Mouse (Mus musculus): ENCODE measurements around the gene Gria2.

The Gria2 gene

DNA sequence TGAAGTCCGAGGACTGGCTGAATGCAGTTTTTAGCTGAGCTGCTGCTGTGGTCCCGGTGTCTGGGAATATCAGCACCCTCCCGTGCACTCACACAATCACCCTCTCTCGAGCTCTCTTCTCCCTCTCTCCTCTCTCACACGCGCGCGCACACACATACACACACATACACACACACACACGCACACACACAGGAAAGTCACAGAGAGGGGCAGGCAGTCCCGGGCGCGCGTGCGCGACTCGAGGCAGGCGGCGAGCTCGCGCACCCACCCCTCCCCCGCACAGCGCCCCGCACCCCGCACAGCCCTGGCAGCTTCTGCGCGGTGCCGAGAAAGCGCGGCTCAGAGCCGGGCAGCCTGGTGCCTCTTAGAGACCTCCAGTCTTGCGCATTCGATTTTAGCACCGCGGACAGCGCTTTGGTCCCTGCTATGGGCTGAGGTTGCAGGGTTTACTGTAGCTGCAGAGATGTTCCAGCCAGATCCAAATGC, at the start of gene Gria2:
Gria2 (minus strand) TSS at position 240 of the 486 bp plus-strand sequence.
- DNase-seq (ENCODE audit: low spot score) = no peak

DNA sequence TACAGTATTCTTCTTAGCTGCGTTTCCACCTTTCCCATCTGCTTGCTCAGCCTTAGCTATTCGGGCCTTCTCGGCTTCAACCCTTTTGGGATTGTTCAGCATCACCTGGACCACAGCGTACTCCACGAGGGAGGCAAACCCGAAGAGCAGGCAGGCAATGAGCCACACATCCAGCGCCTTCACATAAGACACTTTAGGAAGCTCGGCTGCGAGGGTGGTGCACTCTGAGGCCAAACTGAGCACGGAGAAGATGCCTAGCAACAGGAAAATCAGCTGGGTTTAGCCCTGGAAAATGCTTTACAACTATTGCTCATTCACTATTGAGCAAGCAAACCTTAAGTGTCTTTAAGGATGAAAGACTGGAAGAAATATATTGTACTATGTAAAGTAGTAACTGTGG, 48.3 kb upstream of the Gria2 start:
- DNase-seq (ENCODE audit: low spot score) = no peak

DNA sequence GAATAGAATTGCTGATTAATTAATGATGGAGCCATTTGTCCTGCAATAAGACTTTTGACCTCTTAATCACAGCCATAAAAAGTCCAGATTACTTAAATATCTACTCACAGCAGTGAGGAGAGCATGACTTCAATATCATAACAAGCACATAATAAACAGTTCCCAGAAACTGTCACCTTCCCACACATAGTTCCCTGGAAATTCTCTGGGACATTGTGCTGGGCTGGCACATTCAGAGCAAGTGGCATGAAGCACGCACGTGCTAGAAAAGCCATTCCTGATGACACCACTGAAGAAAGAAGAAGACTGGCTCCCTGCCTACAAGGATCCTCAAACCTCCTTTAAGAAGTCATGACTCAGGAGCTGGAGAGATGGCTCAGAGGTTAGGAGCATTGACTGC, 43.0 kb upstream of the Gria2 start:
- no peak for DNase-seq (ENCODE audit: low spot score)

DNA sequence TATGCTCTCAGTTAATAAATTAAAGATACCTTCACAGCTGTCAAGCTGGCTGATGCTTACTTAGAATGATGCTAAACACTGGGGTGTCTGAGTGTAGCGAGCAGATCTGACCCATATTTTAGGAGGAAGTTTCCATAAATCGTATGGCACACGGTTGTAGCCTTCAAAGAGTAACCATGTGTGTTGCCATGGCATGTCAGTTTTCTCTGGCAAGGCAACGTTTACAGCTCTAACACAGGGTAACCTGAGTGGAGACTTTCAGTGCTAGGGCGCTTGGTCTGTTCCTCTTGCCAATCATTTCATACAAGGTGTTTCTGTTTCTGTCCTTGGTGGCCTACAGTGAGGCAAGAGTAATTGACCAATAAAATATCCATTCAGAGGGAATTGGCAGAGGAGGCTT, 37.2 kb upstream of the Gria2 start:
- no peak for DNase-seq (ENCODE audit: low spot score)

DNA sequence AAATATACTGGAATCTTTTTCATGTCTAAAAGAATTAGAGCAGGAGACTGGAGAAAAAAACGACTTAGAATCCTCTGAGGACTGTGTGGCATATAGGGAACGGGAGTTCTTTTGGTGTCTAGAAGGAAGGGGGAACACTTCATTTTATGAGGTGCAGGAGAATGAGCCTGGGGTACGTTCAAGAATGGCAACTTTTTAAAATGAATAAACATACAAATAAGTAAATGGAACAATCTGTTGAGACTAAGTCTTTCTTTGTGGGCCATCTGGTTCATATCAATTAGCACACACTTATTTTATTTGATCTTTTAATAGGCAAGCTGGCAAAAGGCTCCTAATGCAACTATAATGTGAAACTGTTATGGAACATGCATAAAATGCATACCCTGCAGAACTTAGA, 34.9 kb upstream of the Gria2 start:
- DNase-seq (ENCODE audit: low spot score) = no peak

DNA sequence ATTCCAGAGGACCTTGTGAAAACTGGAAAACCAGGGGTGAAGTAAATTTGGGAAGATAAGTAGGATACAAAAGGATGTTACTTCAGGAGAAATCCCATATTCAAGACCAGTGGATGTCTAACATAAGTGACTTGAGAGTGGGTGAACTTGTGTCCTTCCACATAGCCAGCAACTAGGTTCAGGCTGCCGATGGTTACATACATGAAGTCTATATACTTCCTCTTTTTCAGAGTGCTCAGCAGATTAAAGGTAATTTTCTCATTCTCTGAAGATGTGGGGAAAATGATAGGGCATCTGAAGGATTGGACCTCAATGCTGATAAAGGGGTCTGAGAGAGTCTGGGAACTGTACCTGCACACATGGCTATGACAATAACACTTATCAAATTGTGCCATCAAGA, 21.3 kb upstream of the Gria2 start:
- no peak for DNase-seq (ENCODE audit: low spot score)

DNA sequence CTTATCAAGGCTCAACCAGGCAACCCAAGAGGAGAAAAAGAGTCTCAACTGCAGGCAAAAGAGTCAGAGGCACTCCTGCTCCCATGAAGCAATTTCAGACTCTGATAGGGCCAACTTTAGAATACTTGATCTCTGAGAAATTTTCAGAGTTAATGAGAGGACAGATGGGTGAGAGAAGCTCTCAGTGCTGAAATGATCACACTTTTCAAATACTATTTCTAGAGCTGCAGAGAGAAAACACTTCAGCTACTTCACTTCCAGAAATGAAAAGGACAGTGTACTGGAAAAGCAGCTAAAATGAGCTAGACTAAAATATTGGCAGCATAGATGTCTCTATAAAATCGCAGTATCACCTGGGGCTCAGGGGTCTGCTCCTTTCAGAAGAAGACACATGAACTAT, 16.0 kb upstream of the Gria2 start:
- no peak for DNase-seq (ENCODE audit: low spot score)

DNA sequence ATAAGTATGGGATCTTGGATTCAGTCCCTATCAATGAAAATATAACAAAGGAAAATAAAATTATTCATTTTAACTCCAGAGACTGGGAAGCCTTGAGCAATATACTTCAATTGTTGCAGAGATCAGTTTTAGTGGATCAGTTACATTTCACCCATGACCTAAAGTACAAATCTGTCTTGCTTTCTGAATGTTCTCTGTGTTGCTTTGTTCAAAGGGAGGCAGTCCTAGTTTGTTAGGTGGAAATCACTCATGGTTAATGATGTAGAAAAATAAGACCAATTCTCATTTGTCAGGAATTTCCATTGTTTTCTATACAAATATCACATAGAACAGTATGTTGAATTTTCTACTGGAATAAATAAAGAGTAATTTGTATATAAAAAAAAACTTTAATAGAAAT, 11.1 kb upstream of the Gria2 start:
- DNase-seq (ENCODE audit: low spot score) = no peak

DNA sequence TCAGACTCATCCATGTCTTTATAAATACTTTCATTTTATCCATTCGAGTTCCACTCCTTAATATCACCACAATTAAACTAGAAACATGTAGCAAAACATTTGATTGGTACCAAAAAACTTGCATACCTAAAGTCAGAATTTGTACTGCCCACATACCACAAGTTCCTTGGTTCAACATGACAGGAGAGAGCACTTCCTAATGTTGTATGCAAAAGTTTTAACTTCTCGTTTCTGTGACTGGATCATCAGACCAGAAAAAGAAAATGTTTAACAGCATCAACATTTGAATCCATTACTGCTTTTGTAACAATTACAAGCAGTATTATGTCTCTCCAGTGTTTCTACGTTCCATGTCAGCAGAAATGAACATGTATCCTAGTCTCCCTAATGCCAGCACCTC, 9.6 kb upstream of the Gria2 start:
- no peak for DNase-seq (ENCODE audit: low spot score)

DNA sequence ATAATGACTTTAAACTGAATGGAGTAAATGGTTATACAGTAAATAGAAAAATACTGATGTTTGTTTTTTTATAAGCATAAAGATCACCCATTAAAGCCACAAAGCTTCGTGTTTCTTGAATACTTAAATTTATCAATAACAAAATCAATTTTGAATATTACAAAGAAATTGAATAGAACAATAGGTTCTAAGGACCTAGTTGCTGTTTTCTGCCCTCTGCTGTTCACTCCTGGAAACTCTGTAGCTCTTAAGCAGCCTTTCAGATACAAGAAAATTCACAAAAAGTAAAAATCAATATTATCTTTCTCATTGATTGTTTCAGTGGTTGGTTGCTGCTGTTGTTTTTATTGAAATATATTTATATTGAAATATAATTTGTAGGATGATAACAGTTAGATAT, 2.7 kb upstream of the Gria2 start:
- DNase-seq (ENCODE audit: low spot score) = no peak

DNA sequence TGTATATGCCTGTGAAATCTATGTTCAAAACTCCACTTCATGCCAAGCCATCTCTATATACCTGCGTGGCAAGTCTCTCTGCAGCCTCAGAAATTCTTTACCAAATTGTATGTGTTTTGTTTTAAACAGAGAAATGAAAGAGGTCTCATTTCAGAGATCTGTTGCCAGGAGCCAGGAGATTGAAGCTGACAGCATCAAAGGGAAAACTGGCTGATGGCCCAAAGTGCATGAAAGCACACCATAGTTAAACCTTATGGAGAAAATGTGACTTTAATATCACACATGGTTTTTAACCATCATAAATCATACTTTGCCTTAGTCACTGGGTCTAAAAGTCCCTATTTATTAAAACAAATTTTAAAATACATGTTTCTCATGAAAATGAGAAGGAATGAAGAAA, 1.2 kb upstream of the Gria2 start:
- DNase-seq (ENCODE audit: low spot score) = no peak

DNA sequence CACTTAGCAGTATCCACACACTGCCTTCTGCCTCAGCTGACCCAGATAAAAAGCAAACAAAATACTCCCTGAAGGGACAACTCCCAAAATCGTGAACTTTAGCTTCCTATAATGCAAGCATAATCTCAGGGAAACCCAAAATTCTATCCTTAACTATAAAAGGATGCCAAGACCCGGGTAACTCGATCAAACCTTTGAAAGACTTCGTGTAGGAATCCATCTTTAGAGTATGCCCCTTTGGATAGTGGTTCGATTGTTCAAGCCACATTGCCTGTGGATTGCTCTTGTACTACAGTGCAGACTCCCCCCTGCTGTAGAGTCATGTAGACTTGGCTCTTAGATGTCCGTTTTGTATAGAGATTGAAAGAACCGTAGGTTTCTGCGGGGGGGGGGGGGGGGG, 576 bp upstream of the Gria2 start:
- no peak for DNase-seq (ENCODE audit: low spot score)

DNA sequence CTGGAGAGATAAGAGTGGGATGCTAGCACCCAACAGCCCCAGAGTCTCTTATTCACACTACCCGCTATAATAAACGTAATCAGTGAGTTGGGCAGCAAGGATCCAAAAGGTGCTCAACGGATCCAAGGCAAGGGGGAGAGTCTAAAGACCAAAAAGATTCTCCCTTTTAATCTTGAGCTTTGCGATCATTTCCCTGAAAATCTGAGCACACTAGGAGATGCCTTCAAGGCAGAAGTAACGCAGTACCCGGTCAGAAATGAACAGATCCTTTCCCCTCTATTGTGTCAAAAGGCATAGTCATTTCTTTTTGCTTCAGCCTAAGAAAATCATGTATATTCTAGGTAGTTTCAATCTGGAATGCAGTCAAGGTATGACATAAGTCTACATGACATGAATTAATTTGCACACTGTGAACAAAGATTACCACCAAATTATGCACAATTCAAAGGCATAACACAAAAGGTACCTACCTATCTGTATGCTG, 766 bp downstream of the Gria2 start:
- DNase-seq (ENCODE audit: low spot score) = no peak

DNA sequence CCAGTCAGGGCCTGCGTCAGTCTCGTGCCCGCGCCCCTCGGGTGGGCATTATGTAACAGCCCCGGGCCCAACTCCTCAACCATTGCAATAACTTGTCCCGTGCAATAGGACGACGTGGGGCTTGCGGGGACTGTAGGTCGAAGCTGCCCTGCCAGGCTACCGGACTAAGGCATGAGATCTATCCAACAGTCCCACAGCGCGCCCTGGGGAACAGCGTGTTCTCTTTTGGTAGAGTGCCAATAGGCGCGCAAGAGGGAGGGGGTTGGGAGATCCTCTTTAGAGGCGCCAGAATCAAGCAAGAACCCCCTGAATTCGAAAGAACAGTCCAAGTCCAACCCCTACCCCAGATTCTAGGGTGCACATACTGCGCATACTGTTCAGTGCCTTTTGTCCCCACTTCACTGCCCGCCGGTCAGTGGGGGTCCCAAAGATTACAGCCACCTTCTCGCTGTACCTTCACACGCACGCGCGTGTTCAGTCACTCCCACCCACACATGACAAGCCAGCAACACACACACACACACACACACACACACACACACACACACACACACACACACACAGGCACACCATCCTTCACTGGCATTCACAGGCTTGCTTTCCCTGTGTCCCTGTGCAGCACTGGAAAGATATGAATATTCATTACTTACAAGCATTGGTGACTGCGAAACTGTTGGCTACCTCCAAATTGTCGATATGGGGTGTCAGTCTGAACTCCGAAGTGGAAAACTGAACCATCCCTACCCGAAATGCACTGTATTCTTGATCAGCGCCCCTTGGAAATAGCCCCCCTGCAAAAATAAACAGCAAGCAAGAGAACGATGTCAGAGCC, 1.4 kb downstream of the Gria2 start:
- DNase-seq (ENCODE audit: low spot score) = no peak

DNA sequence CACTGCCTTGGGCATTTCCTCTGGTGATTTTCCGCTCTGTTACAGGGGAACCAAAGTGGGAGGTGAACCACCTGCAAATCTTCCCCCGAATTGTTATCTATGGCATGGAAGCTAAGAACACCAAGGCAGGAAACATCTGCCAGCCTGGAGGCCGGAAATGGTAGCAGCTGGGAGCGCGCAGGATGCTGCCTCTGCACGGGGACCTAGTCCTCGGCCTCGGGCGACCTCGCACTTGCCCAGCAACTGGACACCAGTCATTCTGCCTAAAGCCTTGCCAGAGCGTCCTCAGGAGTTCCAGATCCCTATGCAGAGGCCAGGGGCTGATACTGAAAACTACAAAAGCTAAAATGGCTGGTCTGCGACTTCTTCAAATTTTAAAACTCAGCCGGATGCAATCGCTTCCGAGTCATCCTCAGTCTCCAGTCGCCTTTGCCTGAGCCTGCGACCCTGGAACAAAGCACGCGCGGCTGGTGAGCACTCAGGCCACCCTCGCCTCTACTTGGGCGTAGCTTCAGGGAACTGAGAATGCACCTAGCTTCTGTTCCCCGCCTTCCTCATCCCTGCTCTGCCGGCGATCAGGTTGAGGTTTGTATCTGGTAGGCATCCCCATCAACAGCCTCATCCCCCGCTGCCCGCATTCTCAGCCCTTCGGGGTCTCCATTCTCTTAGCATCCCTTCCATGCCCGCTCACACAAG, 2.2 kb downstream of the Gria2 start:
- DNase-seq (ENCODE audit: low spot score) = no peak

DNA sequence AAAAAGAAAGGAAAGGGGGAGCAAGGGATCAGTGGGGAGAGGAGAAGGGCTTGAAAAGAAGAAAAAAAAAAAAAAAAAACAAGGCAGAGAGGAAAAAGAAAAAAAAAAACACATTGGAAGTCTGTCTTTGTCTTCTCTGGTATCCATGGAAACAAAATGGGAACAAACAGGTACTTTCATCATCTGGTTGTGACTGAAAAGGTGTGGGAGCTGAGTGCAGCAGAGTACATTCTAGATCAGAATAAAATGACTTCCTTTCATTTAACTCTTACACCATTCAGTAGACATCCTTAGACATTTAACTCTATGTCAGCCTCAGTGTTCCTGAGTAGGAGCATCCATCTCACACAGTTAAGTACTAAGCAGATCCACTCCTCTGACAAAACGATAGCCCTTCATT, 4.7 kb downstream of the Gria2 start:
- DNase-seq (ENCODE audit: low spot score) = no peak

DNA sequence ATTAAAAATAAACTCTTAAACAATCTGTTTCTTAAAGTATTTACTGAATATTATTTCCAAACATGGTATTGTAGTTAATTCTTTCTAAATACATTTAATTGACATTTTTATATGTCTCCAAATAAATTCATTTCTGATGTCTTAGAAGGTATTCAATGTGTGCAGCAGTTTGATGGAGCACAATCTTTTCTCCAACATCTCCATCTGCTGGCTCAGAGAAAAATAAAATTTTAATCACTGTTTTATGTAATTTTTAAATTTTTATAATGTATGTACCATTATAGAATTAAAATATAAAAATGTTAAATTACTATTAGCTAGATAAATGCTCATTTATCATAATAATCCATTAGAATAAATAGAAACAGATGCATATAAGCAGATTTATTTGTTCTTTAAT, 5.9 kb downstream of the Gria2 start:
- no peak for DNase-seq (ENCODE audit: low spot score)

DNA sequence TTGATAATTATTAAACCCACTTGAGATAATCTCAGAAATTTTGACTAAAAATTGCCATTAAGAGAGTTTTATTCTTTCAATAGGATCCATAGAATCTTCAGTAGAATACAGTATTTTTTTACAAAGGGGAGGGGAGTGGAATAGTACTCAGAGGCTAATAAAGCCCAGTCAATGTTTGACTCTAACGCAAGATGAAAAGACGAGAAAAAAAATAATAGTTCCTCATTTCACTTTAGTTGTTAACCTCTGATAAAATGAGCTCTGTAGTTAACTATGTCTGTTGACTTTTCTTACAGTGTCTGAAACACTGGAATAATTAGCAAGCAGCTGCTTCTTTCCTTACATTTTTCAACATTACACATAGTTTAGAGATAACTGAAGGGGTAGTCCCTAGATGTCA, 7.4 kb downstream of the Gria2 start:
- DNase-seq (ENCODE audit: low spot score) = no peak

DNA sequence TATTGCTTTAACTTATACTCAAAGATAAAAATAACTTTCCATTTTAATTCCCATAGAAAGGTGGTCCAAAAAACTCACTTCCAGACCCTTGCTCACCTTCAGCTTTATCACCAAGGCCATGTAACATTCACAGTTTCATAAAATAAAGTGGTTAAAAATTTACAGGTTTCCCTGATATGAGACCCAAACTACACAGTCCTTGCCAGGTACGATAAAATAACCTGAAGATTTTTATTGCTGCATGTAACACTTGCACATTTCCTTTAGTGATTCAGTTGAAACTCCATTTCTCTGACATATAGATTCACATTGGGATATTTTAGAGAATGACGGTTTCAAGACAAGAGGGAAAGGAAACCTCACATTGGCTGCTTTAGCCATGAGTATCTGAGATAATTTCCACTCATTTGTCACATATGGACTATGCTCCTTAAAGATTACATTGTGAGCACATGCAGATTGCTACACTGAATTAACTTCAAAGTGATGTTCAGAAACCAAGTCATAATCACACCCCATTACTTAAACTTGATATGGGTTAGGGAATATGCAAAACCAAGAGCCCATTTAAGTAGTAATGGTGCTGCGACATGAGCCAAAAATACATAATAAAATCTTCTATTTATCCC, 15.4 kb downstream of the Gria2 start:
- DNase-seq (ENCODE audit: low spot score) = no peak

DNA sequence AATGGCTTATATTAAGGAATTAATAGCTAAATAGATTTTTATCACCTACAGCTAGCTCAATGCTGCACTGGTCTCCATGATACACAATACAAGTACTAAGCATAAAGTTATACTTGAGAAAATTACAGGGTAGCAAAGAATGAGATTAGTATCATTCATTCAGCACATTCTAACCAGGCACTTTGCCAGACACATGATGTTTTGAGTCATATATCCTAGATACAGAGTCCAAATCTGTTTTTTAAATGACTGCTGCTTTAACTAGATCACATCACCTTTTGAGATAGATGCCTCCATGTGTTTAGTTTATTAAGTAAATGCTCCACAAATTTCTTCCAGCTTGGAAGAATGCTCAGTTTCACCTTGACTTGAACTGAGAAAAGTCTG, 21.5 kb downstream of the Gria2 start:
- DNase-seq (ENCODE audit: low spot score) = no peak

DNA sequence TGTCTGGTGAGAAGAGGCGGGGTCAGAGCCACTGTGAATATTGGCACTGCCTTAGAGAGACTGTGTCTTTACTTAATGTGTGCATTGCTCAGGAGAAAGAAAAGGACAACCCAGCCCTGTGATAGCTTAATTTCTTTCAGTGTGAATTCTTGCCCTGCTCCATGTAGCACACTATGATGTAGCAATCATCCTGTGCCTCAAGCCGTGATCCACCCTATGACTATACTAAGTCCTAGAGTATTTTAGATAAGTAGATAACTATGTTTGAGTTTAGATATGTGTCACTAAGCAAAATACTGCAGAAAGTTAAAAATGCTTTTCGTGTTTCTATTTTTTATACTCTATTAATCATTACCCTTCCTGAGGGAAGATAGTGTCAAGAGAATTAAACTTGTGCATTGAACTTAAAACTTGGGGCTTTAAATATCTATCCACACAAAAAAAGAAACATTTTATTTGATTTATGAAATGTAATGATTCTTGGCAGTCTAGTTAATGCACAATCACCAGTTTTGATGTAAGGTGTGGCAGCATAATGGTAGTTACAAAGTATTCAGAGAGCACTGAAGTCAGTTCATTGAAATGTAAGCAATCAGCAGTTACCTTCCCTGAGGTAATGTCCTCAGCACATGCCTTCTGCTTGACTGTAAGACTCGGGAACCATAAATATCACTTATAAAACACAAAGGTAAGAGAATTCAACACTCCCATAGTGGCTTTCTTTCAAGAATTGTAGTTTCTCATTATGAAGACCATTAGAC, 22.1 kb downstream of the Gria2 start:
- no peak for DNase-seq (ENCODE audit: low spot score)

DNA sequence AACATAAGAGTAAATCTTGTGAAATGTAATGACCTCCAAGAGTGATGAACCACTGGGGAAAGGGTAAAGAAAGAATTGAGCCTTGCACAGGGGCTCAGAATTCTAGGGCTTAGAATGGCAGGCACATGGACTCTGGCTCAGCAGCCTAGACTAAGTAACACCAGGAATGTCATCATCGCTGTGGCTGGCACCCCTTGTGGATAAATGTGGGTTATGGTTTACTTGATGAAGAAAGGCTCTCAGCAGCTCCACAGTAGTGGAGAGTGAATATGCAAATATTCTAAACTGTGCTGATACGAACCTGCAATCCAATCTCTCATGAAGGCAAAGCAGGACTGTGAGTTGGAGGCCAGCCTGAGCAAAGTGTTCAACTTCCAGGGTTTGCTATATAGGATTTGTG, 26.0 kb downstream of the Gria2 start:
- no peak for DNase-seq (ENCODE audit: low spot score)
